Mouse (Mus musculus) heart, postnatal 0 days (tissue): ENCODE data around the gene Gpr62. TPM values are rescaled to one million over a fixed set of nuclear protein-coding genes. Genes with fewer than 3 reads are reported as not detected.

Experiments
- ATAC-seq: fragments of 200-750 bp; cut with Nextera tagmentation; 2 replicates; pipeline ENCODE4 v1.8.0; 2017; ENCODE audit warnings: low read depth, moderate number of reproducible peaks, moderate library complexity; ENCODE audit not compliant: insufficient read depth
- DNase-seq: peaks from one replicate; pipeline ENCODE4 v3.0.0-alpha.2; 2016; ENCODE audit warnings: low spot score
- H3K27ac ChIP-seq: fragments of 300-500 bp; sonication (generic); 2 replicates; pipeline ENCODE4 v1.5.1; 2014; ENCODE audit warnings: low read depth, mild to moderate bottlenecking
- H3K27me3 ChIP-seq: fragments of 300-500 bp; sonication (generic); 2 replicates; pipeline ENCODE4 v1.6.1; 2014; ENCODE audit warnings: low read length, mixed read lengths; ENCODE audit not compliant: control insufficient read depth, insufficient read depth
- H3K36me3 ChIP-seq: fragments of 300-500 bp; sonication (generic); replicated peaks from 2 replicates; pipeline ENCODE4 v1.6.1; 2014; ENCODE audit warnings: low read length, mixed read lengths; ENCODE audit not compliant: control insufficient read depth, insufficient read depth
- H3K4me1 ChIP-seq: fragments of 300-500 bp; sonication (generic); 2 replicates; pipeline ENCODE4 v1.6.1; 2014; ENCODE audit warnings: antibody characterized with exemption; ENCODE audit not compliant: control insufficient read depth, insufficient read depth
- H3K4me2 ChIP-seq: fragments of 300-500 bp; sonication (generic); 2 replicates; pipeline ENCODE4 v1.6.1; 2014; ENCODE audit warnings: low read depth, mild to moderate bottlenecking, low read length, moderate library complexity
- H3K4me3 ChIP-seq: fragments of 300-500 bp; sonication (generic); 2 replicates; pipeline ENCODE4 v1.5.1; 2014; ENCODE audit warnings: low read depth, low read length
- H3K9ac ChIP-seq: fragments of 300-500 bp; sonication (generic); replicated peaks from 2 replicates; pipeline ENCODE4 v1.6.1; 2014; ENCODE audit warnings: low read depth, low read length, mixed read lengths
- H3K9me3 ChIP-seq: fragments of 300-500 bp; sonication (generic); replicated peaks from 2 replicates; pipeline ENCODE4 v1.6.1; 2016; ENCODE audit warnings: low read length; ENCODE audit not compliant: control insufficient read depth
- CTCF ChIP-seq: IDR thresholded peaks from 2 replicates; pipeline ENCODE4 v1.5.1; 2016; ENCODE audit warnings: antibody characterized with exemption, control low read depth, low read depth
- EP300 ChIP-seq: IDR thresholded peaks from 2 replicates; pipeline ENCODE4 v1.6.1; 2016; ENCODE audit warnings: antibody characterized with exemption, low read depth
- WGBS: fragments of 180-500 bp; shearing (Covaris S2); extraction: QIAGEN DNeasy Blood & Tissue Kit; methylation state at CpG from one replicate; pipeline ENCODE4 v1.1.7; 2014; 5-methylcytosine and 5-hydroxymethylcytosine counted together
- polyA plus RNA-seq: library from polyadenylated mRNA; unstranded; fragments of >200 nt; fragmentation: Nextera tagmentation; extraction: Ambion mirVana; gene quantifications from 2 replicates; pipeline ENCODE4 v1.2.1, GENCODE M21; 2015
- total RNA-seq: library from RNA; depleted of rRNA; stranded (reverse); fragments of >200 nt; gene quantifications from 2 replicates; pipeline ENCODE4 v1.2.3, GENCODE M21; 2014; ENCODE audit warnings: low replicate concordance

Gpr62 gene
- total and polyA plus RNA-seq, 2 experiments from 2014 or later: 0.11 TPM; not detected in 1

GRCm38 (mm10) chr9:106470991-106471750 lies 5.4 kb upstream of the Gpr62 start:
- ATAC-seq (no peak), DNase-seq (no peak)
- Histone ChIP-seq H3K27me3 (no peaks in the 10 kb centered on the region), H3K36me3 (no peaks in the 10 kb centered on the region), H3K27ac (no peak overlapping the region), H3K9ac (no peak overlapping the region), H3K4me3 (no peak overlapping the region), H3K9me3 (no peaks in the 10 kb centered on the region), H3K4me2 (peak overlapping the region; percentile 35; the same call in 1 of the 2 replicates), H3K4me1 (peaks cover 15% of the 10 kb centered on the region)
- no peak for TF ChIP-seq EP300
- 71% methylated on average over 14 of the region's 14 CpGs for WGBS

GRCm38 (mm10) chr9:106469776-106470175 lies 4.0 kb upstream of the Gpr62 start:
- no peak overlapping the region for H3K4me2 ChIP-seq
- TF ChIP-seq CTCF (no peak), EP300 (no peak)
- no peak overlapping the region for H3K27ac ChIP-seq
- H3K4me3 ChIP-seq: no peak overlapping the region
- DNase-seq (no peak), ATAC-seq (no peak)
- H3K9ac ChIP-seq: no peak overlapping the region
- peaks cover 6% of the 10 kb centered on the region; the same call in 1 of the 2 replicates for H3K27me3 ChIP-seq
- H3K9me3 ChIP-seq: no peaks in the 10 kb centered on the region
- WGBS: 53% methylated on average over 9 of the region's 9 CpGs
- H3K4me1 ChIP-seq: peaks cover 11% of the 10 kb centered on the region
- no peaks in the 10 kb centered on the region for H3K36me3 ChIP-seq

GRCm38 (mm10) chr9:106469317-106469716 lies 3.6 kb upstream of the Gpr62 start:
- Histone ChIP-seq H3K9me3 (no peaks in the 10 kb centered on the region), H3K27me3 (peaks cover 6% of the 10 kb centered on the region; the same call in 1 of the 2 replicates), H3K36me3 (no peaks in the 10 kb centered on the region), H3K9ac (no peak overlapping the region), H3K4me2 (no peak overlapping the region), H3K4me3 (no peak overlapping the region), H3K27ac (no peak overlapping the region), H3K4me1 (peaks cover 14% of the 10 kb centered on the region)
- WGBS: 60% methylated on average over 6 of the region's 6 CpGs
- no peak for DNase-seq
- TF ChIP-seq EP300 (no peak), CTCF (no peak; the same call in 1 of the 2 replicates)
- no peak for ATAC-seq

- Histone ChIP-seq H3K9me3 (no peaks in the 10 kb centered on the region), H3K4me1 (peaks cover 11% of the 10 kb centered on the region), H3K9ac (no peak overlapping the region), H3K27ac (no peak overlapping the region), H3K4me3 (no peak overlapping the region), H3K27me3 (peaks cover 6% of the 10 kb centered on the region; the same call in 1 of the 2 replicates), H3K36me3 (peaks cover 10% of the 10 kb centered on the region), H3K4me2 (no peak overlapping the region)
- DNase-seq (no peak), ATAC-seq (no peak)
- no peak for TF ChIP-seq CTCF
- no peak for TF ChIP-seq EP300
- WGBS: 87% methylated on average over 7 of the region's 7 CpGs
Measured at GRCm38 (mm10) chr9:106467746-106468145, 2.0 kb upstream of the Gpr62 start.

DNA sequence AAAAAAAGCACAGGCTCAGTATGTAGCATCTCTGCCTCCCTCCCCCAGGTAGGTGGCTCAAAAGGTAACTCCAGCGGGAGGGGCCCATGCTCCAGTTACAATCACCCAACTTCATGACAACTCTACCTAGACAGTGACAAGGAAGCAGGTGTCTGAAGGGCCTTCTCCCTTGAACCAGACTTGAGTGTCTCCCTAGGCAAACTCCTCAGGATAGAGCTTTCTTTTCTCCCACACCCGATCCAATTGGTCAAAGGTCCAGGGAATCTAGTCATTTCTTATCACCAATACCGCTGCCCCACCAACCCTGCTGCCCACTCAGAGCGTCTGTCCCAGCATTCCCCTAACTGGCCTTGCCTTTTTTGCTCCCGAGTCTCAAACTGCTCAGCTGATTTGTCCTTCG lies 983 bp upstream of the Gpr62 start:
- Histone ChIP-seq H3K4me3 (no peak overlapping the region), H3K36me3 (peaks cover 20% of the 10 kb centered on the region), H3K9me3 (no peaks in the 10 kb centered on the region), H3K9ac (no peak overlapping the region), H3K27ac (no peak overlapping the region), H3K4me2 (no peak overlapping the region), H3K4me1 (peaks cover 11% of the 10 kb centered on the region), H3K27me3 (peaks cover 6% of the 10 kb centered on the region; the same call in 1 of the 2 replicates)
- TF ChIP-seq CTCF (no peak), EP300 (no peak)
- ATAC-seq (no peak), DNase-seq (no peak)
- WGBS: 79% methylated on average over 6 of the region's 6 CpGs
